Mouse (Mus musculus) hindbrain, embryonic 14.5 days (tissue): ENCODE measurements around the gene Pnpla2. TPM values are rescaled to one million over a fixed set of nuclear protein-coding genes. Genes with fewer than 3 reads are reported as not detected.

ENCODE experiments used
- ATAC-seq: fragments of 200-750 bp; cut with Nextera tagmentation; 2 replicates; pipeline ENCODE4 v1.8.0; 2017; ENCODE audit warnings: moderate number of reproducible peaks, mild to moderate bottlenecking, moderate TSS enrichment, moderate library complexity; ENCODE audit not compliant: low FRiP score
- DNase-seq: peaks from one replicate; pipeline ENCODE4 v3.0.0-alpha.2; 2015; ENCODE audit warnings: low spot score
- H3K27ac ChIP-seq: fragments of 300-500 bp; sonication (generic); 2 replicates; pipeline ENCODE4 v1.5.1; 2014; ENCODE audit warnings: mild to moderate bottlenecking, moderate library complexity
- H3K27me3 ChIP-seq: fragments of 300-500 bp; sonication (generic); 2 replicates; pipeline ENCODE4 v1.6.1; 2014; ENCODE audit warnings: mild to moderate bottlenecking, low read length, mixed read lengths; ENCODE audit not compliant: control insufficient read depth, insufficient read depth
- H3K36me3 ChIP-seq: fragments of 300-500 bp; sonication (generic); replicated peaks from 2 replicates; pipeline ENCODE4 v1.6.1; 2014; ENCODE audit not compliant: control insufficient read depth, insufficient read depth
- H3K4me1 ChIP-seq: fragments of 300-500 bp; sonication (generic); replicated peaks from 2 replicates; pipeline ENCODE4 v1.6.1; 2014; ENCODE audit warnings: antibody characterized with exemption, low read length, mixed read lengths; ENCODE audit not compliant: control insufficient read depth, insufficient read depth
- H3K4me2 ChIP-seq: fragments of 300-500 bp; sonication (generic); replicated peaks from 2 replicates; pipeline ENCODE4 v1.6.1; 2014; ENCODE audit warnings: mild to moderate bottlenecking, moderate library complexity
- H3K4me3 ChIP-seq: fragments of 300-500 bp; sonication (generic); replicated peaks from 2 replicates; pipeline ENCODE4 v1.5.1; 2014; ENCODE audit warnings: mild to moderate bottlenecking, low read length
- H3K9ac ChIP-seq: fragments of 300-500 bp; sonication (generic); 2 replicates; pipeline ENCODE4 v1.6.1; 2014
- H3K9me3 ChIP-seq: fragments of 300-500 bp; sonication (generic); 2 replicates; pipeline ENCODE4 v1.6.1; 2016; ENCODE audit warnings: low read length; ENCODE audit not compliant: control insufficient read depth
- WGBS: fragments of 180-500 bp; shearing (Covaris S2); extraction: QIAGEN DNeasy Blood & Tissue Kit; methylation state at CpG from one replicate; pipeline ENCODE4 v1.1.7; 2014; 5-methylcytosine and 5-hydroxymethylcytosine counted together
- polyA plus RNA-seq: library from polyadenylated mRNA; unstranded; fragments of >200 nt; fragmentation: Nextera tagmentation; extraction: Ambion mirVana; gene quantifications from 2 replicates; pipeline ENCODE4 v1.2.1, GENCODE M21; 2014

Gene Pnpla2
- polyA plus RNA-seq, 1 experiment from 2014 or later: 15.3 TPM

GRCm38 (mm10) chr7:141495940-141496339 is 40.9 kb downstream of the Pnpla2 start:
- 89% methylated on average over 4 of the region's 4 CpGs for WGBS

GRCm38 (mm10) chr7:141497600-141497999 is 42.6 kb downstream of the Pnpla2 start:
- Histone ChIP-seq H3K27me3 (no peaks in the 10 kb centered on the region), H3K4me2 (no peak overlapping the region)

More at GRCm38 (mm10) chr7:141495940-141496339, 40.9 kb downstream of the Pnpla2 start:
- H3K4me1 ChIP-seq: no peaks in the 10 kb centered on the region
- no peak overlapping the region for H3K4me2 ChIP-seq
- no peak overlapping the region for H3K27ac ChIP-seq
- no peak overlapping the region for H3K9ac ChIP-seq
- no peak for DNase-seq
- H3K27me3 ChIP-seq: no peaks in the 10 kb centered on the region
- peaks cover 66% of the 10 kb centered on the region for H3K36me3 ChIP-seq
- H3K4me3 ChIP-seq: no peak overlapping the region
- no peaks in the 10 kb centered on the region for H3K9me3 ChIP-seq
- ATAC-seq: no peak

GRCm38 (mm10) chr7:141501820-141502555 is 47.0 kb downstream of the Pnpla2 start:
- H3K4me3 ChIP-seq: no peak overlapping the region
- H3K9ac ChIP-seq: no peak overlapping the region
- no peak for ATAC-seq
- 87% methylated on average over 7 of the region's 7 CpGs for WGBS
- H3K36me3 ChIP-seq: peaks cover 24% of the 10 kb centered on the region
- H3K27ac ChIP-seq: no peak overlapping the region
- no peaks in the 10 kb centered on the region for H3K4me1 ChIP-seq
- no peaks in the 10 kb centered on the region for H3K9me3 ChIP-seq
- no peak for DNase-seq
- H3K27me3 ChIP-seq: no peaks in the 10 kb centered on the region
- H3K4me2 ChIP-seq: no peak overlapping the region

More at GRCm38 (mm10) chr7:141497600-141497999, 42.6 kb downstream of the Pnpla2 start:
- DNase-seq: no peak
- Histone ChIP-seq H3K27ac (no peak overlapping the region), H3K9me3 (no peaks in the 10 kb centered on the region), H3K4me1 (no peaks in the 10 kb centered on the region), H3K4me3 (no peak overlapping the region), H3K36me3 (peaks cover 57% of the 10 kb centered on the region), H3K9ac (no peak overlapping the region)
- 94% methylated on average over 3 of the region's 3 CpGs for WGBS
- ATAC-seq: no peak

GRCm38 (mm10) chr7:141502556-141502905 is 47.5 kb downstream of the Pnpla2 start:
- ATAC-seq: no peak
- no peaks in the 10 kb centered on the region for H3K27me3 ChIP-seq
- H3K27ac ChIP-seq: no peak overlapping the region
- no peak overlapping the region for H3K9ac ChIP-seq
- H3K4me1 ChIP-seq: no peaks in the 10 kb centered on the region
- no peak overlapping the region for H3K4me2 ChIP-seq
- peaks cover 24% of the 10 kb centered on the region for H3K36me3 ChIP-seq
- DNase-seq: no peak
- H3K4me3 ChIP-seq: no peak overlapping the region
- H3K9me3 ChIP-seq: no peaks in the 10 kb centered on the region
- WGBS: 87% methylated on average over 5 of the region's 5 CpGs

- Histone ChIP-seq H3K9me3 (no peaks in the 10 kb centered on the region), H3K4me3 (no peak overlapping the region), H3K36me3 (peaks cover 11% of the 10 kb centered on the region), H3K9ac (no peak overlapping the region), H3K4me2 (no peak overlapping the region), H3K4me1 (no peaks in the 10 kb centered on the region), H3K27ac (no peak overlapping the region), H3K27me3 (no peaks in the 10 kb centered on the region)
- no peak for ATAC-seq
- no peak for DNase-seq
- WGBS: 78% methylated on average over 2 of the region's 2 CpGs
These were observed 51.3 kb downstream of the Pnpla2 start for GRCm38 (mm10) chr7:141506278-141506677.

- H3K36me3 ChIP-seq: peaks cover 24% of the 10 kb centered on the region
- H3K9ac ChIP-seq: no peak overlapping the region
- no peaks in the 10 kb centered on the region for H3K27me3 ChIP-seq
- no peaks in the 10 kb centered on the region for H3K4me1 ChIP-seq
- H3K27ac ChIP-seq: no peak overlapping the region
- DNase-seq (no peak), ATAC-seq (no peak)
- no peak overlapping the region for H3K4me3 ChIP-seq
- no peak overlapping the region for H3K4me2 ChIP-seq
- H3K9me3 ChIP-seq: no peaks in the 10 kb centered on the region
These were observed 53.2 kb downstream of the Pnpla2 start for GRCm38 (mm10) chr7:141508160-141508559.

- Histone ChIP-seq H3K36me3 (peaks cover 42% of the 10 kb centered on the region), H3K4me1 (no peaks in the 10 kb centered on the region), H3K27ac (no peak overlapping the region), H3K27me3 (no peaks in the 10 kb centered on the region), H3K9ac (no peak overlapping the region), H3K4me3 (no peak overlapping the region), H3K9me3 (no peaks in the 10 kb centered on the region), H3K4me2 (no peak overlapping the region)
- ATAC-seq: no peak
- WGBS: 94% methylated on average over 5 of the region's 5 CpGs
- no peak for DNase-seq
These were observed 55.2 kb downstream of the Pnpla2 start for GRCm38 (mm10) chr7:141510196-141510595.

Other genes with a start within 250 kb of the Pnpla2 start
- gene Lmntd2, start 241.1 kb upstream of the Pnpla2 start, polyA plus RNA-seq: 0.20 and 0.66 TPM in 2 replicates
- 20.2 and 23.5 TPM in 2 replicates for gene Rassf7, start 239.3 kb upstream of the Pnpla2 start, polyA plus RNA-seq
- 61.8 and 63.5 TPM in 2 replicates for gene Phrf1, start 226.4 kb upstream of the Pnpla2 start, polyA plus RNA-seq
- gene Irf7, start 188.7 kb upstream of the Pnpla2 start, polyA plus RNA-seq: 1.4 and 1.6 TPM in 2 replicates
- gene Cdhr5, start 178.4 kb upstream of the Pnpla2 start, polyA plus RNA-seq: not detected in 2 replicates
- 3.2 and 4.1 TPM in 2 replicates for gene Sct, start 176.1 kb upstream of the Pnpla2 start, polyA plus RNA-seq
- 0.65 and 0.88 TPM in 2 replicates for gene Drd4, start 163.2 kb upstream of the Pnpla2 start, polyA plus RNA-seq
- 187 TPM in 2 replicates for gene Deaf1, start 127.5 kb upstream of the Pnpla2 start, polyA plus RNA-seq
- 24.7 and 32.6 TPM in 2 replicates for gene Tmem80, start 127.5 kb upstream of the Pnpla2 start, polyA plus RNA-seq
- gene Eps8l2, start 116.3 kb upstream of the Pnpla2 start, polyA plus RNA-seq: 0.98 and 1.2 TPM in 2 replicates
- gene Taldo1, start 63.0 kb upstream of the Pnpla2 start, polyA plus RNA-seq: 271 and 278 TPM in 2 replicates
- 36.9 and 43.4 TPM in 2 replicates for gene Gatd1, start 41.1 kb upstream of the Pnpla2 start, polyA plus RNA-seq
- gene Cend1, start 25.7 kb upstream of the Pnpla2 start, polyA plus RNA-seq: 46.9 and 50.3 TPM in 2 replicates
- 73.0 and 81.4 TPM in 2 replicates for gene Slc25a22, start 17.3 kb upstream of the Pnpla2 start, polyA plus RNA-seq
- gene Pidd1, start 11.2 kb upstream of the Pnpla2 start, polyA plus RNA-seq: 3.1 and 4.2 TPM in 2 replicates
- 669 and 782 TPM in 2 replicates for gene Rplp2, start 7.8 kb upstream of the Pnpla2 start, polyA plus RNA-seq
- gene Cracr2b, start 5.9 kb downstream of the Pnpla2 start, polyA plus RNA-seq: 3.7 and 8.1 TPM in 2 replicates
- 47.0 and 50.4 TPM in 2 replicates for gene Cd151, start 12.2 kb downstream of the Pnpla2 start, polyA plus RNA-seq
- gene Polr2l, start 19.9 kb downstream of the Pnpla2 start, polyA plus RNA-seq: 81.9 and 93.0 TPM in 2 replicates
- 61.0 and 62.2 TPM in 2 replicates for gene Tspan4, start 20.0 kb downstream of the Pnpla2 start, polyA plus RNA-seq
- gene Chid1, start 84.7 kb downstream of the Pnpla2 start, polyA plus RNA-seq: 45.5 and 47.8 TPM in 2 replicates
- 104 TPM in 2 replicates for gene Ap2a2, start 107.0 kb downstream of the Pnpla2 start, polyA plus RNA-seq
- gene Muc6, start 200.1 kb downstream of the Pnpla2 start, polyA plus RNA-seq: 0.18 and 0.33 TPM in 2 replicates
- 0.36 and 0.72 TPM in 2 replicates for gene Muc2, start 235.1 kb downstream of the Pnpla2 start, polyA plus RNA-seq